Mouse (Mus musculus): ENCODE data around the gene Prr12.
"Not testable (repeated sequence)": the region's sequence is repeated elsewhere in the genome, so short reads cannot be mapped to it uniquely, and the experiment has no call there.

Gene Prr12

GRCm38 (mm10) chr7:45052862-45053116 lies at the start of gene Prr12:
Gene Prr12 (minus strand): TSS chr7:45052881.
- DNase-seq (ENCODE audit: extremely low spot score): no peak

DNA sequence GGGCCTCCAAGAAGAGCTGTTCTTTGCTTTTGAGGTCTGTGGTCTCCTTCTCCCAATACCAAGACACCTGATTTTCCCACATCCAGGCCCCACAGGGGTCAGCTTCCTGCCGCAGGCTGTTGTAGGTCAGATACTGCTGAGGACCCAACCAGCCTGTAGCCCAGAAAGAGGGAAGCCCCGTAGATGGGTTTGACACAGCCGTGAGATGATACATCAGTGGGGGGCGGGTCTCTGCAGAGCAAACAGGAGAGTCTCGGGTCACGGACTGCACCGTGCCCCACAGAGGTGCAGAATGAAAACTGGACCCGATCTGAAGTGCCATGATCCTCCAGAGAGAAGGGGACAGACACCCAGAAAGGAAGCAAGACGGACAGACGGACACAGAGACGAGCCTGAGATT lies 49.8 kb upstream of the Prr12 start:
- no peak for DNase-seq (ENCODE audit: extremely low spot score)

DNA sequence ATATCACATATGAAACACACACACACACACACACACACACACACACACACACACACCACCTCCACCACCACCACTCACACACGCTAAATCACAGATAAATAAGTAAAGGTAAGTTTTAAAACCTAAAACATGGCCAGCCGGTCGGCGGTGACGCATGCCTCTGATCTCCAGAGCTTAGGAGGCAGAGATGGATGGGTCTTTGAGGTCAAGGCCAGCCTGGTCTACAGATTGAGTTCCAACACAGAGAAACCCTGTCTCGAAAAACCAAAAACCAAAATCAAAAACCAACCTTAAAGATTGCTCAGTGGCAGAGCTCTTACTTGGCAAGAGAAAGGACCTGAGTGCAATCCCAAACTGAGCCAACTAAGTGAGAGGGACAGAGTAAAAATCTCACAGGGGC lies 47.4 kb upstream of the Prr12 start:
- no peak for DNase-seq (ENCODE audit: extremely low spot score)

DNA sequence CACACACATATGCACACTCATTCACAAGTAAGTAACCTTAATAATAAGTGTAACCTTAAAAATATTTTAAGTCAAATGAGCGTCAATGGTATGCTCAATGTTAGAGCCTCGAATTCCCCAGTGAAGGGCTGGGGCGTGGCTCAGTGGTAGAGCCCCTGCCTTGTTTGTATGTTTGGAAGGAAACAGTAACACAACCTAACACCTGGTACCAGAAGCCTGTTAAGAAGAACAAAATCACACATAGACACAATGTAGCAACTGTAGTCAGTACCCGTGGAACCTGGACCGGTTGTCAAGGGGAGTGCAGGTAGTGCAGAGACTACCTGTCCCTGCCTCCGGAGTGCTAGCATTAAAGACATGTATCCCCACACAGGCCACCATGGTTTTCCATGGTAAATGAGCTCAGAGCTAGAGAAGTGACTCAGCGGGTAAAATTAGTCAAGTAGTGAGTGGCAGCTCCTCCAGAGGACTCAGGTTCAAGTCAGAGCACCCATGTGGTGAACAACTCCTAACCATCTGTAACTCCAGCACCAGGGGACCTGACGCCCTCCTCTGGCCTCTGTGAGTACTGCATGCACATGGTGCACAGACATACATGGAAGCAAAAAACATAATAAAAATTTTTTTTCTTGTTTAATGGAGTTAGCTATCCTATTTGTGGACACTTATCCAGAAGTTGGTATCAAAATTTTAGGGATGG lies 46.0 kb upstream of the Prr12 start:
- no peak for DNase-seq (ENCODE audit: extremely low spot score)

DNA sequence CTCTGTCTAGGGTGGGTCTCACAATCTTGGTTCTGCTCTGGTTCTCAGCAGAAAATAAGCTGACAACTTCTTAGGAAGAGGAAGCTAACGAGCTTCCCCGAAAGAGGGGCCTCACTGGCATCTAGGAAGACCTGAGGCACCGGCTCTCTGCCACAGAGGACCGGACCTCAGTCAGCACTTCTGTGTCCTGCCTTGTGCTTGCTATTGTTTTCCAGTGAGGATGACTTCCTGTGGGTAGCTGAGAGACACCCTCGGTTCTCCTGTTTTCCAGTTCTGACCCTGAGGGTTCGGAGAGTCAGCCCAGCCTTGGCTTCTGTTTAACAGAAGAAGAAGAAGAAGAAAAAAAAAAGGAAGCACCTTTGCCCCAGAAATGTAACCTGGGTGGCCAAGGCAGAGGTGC lies 44.8 kb upstream of the Prr12 start:
- no peak for DNase-seq (ENCODE audit: extremely low spot score)

DNA sequence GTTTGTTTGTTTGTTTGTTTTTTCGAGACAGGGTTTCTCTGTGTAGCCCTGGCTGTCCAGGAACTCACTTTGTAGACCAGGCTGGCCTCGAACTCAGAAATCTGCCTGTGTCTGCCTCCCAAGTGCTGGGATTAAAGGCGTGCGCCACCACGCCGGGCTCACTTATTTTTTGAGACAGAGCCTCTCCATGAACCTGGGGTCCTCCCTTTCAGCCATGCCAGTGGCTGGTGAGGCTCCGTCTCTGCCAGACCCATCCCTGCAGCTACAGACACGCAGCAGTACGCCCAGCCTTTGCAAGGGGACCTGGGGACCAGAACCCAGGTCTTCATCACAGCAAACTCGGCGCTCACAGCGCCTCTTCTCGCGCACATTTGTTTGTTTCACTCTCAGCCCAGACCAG lies 43.3 kb upstream of the Prr12 start:
- not testable (repeated sequence) for DNase-seq (ENCODE audit: extremely low spot score)

DNA sequence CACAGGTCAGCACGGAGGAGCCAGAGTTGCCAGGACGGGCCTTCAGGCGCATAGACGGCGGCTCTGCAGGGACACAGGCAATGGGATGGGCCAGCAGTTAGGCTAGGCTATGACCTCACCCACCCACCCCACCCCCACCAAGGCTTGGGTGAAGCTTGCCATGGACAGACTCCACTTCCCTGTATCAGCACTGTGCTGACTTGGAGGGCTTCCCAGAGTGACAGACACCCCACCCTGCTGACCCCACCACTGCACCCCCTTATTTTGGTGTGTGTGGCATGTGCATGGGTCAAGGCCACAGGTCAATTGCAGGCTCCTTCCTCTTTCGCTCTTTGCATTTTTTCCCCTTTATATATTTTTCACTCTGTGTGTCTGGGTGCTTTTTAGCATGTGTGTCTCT lies 42.7 kb upstream of the Prr12 start:
- no peak for DNase-seq (ENCODE audit: extremely low spot score)

DNA sequence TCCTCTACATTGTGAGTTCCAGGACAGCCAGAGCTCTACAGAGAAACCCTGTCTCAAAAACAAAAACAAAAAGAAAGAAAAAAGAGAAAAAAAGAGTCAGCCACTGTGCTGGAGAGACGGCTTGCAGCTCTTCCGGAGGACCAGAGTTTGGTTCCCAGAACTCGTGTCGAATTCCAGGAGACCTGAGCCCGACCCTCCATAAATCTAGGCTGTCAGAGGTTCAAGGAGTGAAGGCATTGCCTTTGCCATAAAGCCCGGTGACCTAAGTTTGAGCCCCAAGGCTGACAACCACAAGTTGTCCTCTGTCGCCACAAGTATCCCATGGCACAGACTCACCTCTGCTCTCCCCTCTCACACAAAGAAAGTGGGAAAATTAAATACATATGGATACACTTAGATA lies 41.4 kb upstream of the Prr12 start:
- DNase-seq (ENCODE audit: extremely low spot score): peak; percentile 41

- peak; percentile 62 for DNase-seq (ENCODE audit: extremely low spot score)
These were observed 40.8 kb upstream of the Prr12 start for GRCm38 (mm10) chr7:45093516-45093905.

DNA sequence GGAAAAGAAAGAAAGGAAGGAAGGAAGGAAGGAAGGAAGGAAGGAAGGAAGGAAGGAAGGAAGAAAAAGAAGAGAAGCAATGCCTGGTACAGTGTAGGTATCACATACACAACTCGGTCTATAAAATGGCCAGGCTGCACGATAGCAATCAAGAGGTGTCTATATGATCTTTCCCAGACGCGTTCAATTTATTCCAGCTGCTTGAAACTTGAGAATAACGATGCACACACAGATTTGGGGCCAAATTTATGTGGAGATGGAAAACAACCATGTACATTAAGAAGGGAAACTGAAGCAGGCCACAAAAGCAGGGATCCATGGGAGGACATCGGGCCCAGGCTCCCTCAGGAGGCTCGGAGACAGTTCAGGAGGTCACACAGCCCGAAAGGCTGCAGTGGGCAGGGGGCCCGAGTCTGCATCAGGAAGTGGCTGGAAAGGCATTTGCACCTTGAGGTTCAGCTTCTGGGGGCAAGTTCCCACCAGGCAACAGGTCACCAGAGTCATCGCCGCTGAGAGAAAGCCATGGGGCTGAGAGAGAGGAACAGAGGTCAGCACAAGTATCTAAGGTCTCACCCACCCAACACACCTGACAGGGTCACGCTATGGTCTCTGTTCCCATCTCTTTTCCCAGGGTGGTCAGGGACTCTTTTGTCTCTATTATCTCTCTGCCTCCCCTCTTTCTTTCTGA lies 40.3 kb upstream of the Prr12 start:
- peak; percentile 40 for DNase-seq (ENCODE audit: extremely low spot score)

- DNase-seq (ENCODE audit: extremely low spot score): peak; percentile 93
These were observed 39.4 kb upstream of the Prr12 start, which contains the start of gene Rcn3 for GRCm38 (mm10) chr7:45092048-45092447. Gene Rcn3 (minus strand): TSS chr7:45092221.

- DNase-seq (ENCODE audit: extremely low spot score): peak; percentile 34
These were observed 38.6 kb upstream of the Prr12 start for GRCm38 (mm10) chr7:45091001-45091990.

DNA sequence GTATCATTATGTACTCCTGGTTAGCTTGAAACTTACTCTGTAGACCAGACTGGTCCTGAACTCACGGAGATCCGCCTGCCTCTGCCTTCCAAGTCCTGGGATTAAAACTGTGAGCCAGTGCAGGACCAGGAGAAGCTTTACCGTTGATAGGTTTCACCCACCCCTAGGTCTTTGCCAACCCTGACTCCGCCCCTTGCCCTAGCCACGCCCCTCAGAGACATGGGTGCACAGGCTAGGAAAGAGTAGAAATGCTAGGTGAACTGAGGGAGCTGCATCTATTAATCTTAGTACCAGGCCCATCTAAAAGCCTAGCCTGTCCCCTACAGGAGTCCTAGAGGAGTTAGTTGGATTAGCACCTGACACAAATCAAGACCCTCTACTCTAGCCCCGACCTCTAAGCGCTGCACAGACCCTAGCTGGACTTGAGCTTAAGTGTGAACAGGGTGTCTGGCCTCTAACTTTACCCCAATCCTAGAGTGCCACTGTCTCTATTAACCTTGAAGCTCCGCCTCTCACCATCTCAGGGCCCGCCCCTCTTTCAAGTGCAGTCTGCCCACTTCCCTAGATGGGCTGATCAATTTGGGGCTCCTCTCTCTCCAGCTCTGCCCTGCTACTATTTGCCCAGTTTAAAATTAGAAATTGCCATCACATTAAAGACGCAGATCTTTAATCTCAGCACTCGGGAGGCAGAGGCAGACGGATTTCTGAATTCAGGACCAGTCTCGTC lies 37.7 kb upstream of the Prr12 start:
- DNase-seq (ENCODE audit: extremely low spot score): no peak

DNA sequence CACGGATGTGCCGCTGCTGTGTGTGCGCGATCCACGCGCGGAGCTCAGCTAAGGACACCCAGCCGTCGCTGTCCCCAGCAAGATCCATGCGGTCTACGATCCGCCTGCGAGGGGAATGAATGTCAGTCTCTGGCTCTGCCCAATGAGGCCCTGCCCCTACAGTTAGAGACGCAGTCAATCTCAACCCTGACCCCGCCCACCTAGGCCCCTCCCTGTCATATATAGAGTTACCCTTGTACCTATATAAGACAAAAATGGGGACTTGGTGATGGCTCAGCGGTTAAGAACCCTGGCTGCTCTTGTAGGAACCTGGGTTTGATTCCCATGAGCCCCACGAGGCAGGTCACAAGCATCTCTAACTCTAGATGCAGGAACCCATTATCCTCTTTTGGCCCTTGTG lies 35.9 kb upstream of the Prr12 start:
- DNase-seq (ENCODE audit: extremely low spot score): no peak

- no peak for DNase-seq (ENCODE audit: extremely low spot score)
These were observed 33.4 kb upstream of the Prr12 start for GRCm38 (mm10) chr7:45086084-45086483.

- no peak for DNase-seq (ENCODE audit: extremely low spot score)
These were observed 30.7 kb upstream of the Prr12 start for GRCm38 (mm10) chr7:45083300-45083890.

DNA sequence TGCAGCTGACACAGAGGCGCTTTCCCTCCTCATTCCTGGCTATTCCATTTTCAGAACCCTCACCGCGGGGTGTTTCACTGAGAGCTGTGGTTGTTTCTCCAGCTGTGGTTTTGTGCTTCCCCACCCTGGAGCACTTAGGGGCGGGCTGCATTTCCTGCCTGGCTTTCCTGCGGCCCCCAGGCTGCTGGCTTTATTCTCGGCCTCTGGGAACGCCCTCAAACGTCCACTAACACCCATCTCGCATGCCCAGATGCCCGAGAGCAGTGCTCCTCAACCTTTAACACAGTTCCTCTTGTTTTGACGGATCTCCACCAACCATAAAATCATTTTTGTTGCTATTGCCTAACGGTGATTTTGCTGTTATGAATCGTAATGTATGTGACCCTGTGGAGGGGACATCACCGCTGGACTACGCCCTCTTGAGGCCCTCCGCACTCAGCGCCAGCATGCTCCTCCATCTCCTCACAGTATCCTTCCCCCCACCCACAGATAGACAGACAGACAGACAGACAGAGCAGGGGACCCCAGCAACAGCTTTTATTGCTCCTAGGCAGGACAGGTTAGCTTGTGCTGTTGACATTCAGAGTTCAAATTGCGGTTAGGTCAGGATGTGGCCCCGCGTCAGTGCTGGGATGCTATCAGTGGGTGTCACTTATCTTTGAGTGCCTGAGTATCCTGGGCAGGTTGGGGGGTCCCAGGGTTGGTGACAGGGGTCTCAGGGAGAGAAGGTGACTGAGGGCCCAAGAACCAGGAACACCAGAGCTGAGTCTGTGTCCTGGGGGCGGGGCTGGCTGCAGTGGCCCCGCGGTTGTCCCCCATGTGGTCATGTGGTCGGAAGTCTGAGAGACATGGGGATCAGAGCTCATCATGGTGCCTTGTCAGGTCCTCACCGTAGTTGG lies 30.0 kb upstream of the Prr12 start:
- no peak for DNase-seq (ENCODE audit: extremely low spot score)

DNA sequence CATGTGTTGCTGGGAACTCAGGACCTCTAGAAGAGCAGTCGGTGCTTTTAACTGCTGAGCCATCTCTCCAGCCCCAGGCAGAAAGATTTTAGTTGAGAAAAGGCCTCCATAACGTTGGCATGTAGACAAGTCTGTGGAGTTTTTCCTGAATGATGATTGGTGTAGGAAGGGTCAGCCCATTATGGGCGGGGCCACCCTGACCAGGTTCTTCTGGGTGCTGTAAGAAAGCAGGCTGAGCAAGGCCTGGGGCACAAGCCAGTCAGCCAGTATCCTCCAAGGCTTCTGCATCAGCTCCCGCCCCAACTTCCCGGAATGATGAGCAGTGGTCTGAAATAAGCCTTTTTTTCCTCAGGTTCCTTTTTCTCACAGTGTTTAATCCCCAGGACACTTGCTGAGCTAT lies 28.3 kb upstream of the Prr12 start:
- DNase-seq (ENCODE audit: extremely low spot score): no peak

DNA sequence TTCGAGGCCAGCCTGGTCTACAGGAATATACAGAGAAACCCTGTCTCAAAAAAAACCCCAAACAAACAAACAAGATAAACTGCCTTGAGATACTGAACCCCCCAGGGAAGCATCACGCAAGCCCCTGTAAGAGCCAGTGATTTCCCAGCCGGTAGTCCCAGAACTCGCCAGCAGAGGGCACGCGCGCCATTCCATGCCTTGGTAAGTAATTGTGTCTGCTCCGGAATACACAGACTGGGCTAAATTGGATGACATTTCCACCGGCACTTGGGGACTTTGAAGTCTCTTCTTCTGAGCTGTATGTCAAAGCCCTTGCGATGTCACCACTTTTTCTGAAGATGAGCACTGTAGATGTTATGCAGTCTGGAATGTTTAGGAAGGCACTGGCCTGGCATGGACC lies 27.2 kb upstream of the Prr12 start:
- DNase-seq (ENCODE audit: extremely low spot score): peak; percentile 92

DNA sequence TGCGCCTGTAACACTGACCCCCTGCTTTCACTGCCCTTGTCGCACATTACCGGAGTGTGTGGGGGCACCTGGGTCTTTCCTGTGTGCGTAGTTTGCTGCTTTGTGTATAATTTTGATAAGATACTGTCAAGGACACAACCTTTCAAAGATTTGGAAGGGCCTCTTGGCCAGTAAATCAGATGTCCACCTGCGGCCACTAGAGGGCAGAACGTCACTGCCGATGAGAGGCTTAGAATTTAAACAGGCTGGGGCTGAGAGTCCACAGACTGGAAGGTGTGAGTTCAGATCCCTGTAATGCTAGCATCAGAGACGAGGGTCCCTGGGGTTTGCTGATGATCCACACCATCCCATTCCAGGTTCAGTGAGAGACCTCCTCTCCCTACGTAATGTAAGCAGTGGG lies 25.8 kb upstream of the Prr12 start:
- peak; percentile 71 for DNase-seq (ENCODE audit: extremely low spot score)

GRCm38 (mm10) chr7:45077829-45078228 lies 25.1 kb upstream of the Prr12 start:
- no peak for DNase-seq (ENCODE audit: extremely low spot score)

All from embryo, embryonic 9.5 days (tissue).